Mouse (Mus musculus): ENCODE measurements at regions not wholly inside any gene's neighbourhood (a gene's known extent, or its start where the extent isn't known, plus 50 kb on each side); places are given as distances from the start of the nearest gene placed in this dataset.

DNA sequence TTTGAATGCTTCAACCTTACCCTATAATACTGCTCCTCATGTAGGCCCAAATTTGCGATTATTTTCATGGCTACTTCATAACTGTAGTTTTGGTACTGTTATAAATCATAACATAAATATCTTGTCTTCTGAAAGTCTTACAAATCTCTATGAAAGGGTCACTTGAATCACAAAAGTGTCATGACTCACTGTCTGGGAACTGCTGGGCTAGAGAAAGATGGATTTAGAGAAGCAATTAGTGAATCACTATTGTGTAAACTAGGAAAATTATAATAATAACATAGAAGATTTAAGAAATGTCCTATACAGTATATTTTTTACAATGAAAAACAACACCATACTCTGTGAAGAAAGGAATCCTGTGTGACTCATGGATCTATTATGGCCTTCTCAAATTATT lies 4738.3 kb upstream of the Gm7489 start:
- TF ChIP-seq POLR2A (IDR thresholded peaks at IDR 0.05; ENCODE audit: insufficient read depth, low read depth, low read length) (no peak), CTCF (IDR thresholded peaks at IDR 0.05) (no peak)
